Mouse (Mus musculus) cerebellum, adult (tissue): Measurements from ENCODE around the gene Map2k7.
"Not testable (repeated sequence)": the region's sequence is repeated elsewhere in the genome, so short reads cannot be mapped to it uniquely, and the experiment has no call there.

Source experiments
- ATAC-seq: cut with Nextera tagmentation; 2 replicates; pipeline ENCODE4 v1.9.2; 2017; ENCODE audit warnings: mild to moderate bottlenecking, moderate library complexity, mixed read lengths; ENCODE audit not compliant: insufficient number of reproducible peaks, low FRiP score, low TSS enrichment

Map2k7 gene

GRCm38 (mm10) chr8:4222059-4222458 lies 16.5 kb upstream of the Map2k7 start:
- no peak for ATAC-seq

- ATAC-seq, result no peak
These were observed 12.2 kb upstream of the Map2k7 start for GRCm38 (mm10) chr8:4226323-4226722.

GRCm38 (mm10) chr8:4226739-4227347 lies 11.7 kb upstream of the Map2k7 start, which contains the start of gene Lrrc8e:
Gene Lrrc8e (plus strand): TSS chr8:4226827.
- no peak; the same call in 1 of the 2 replicates for ATAC-seq

GRCm38 (mm10) chr8:4227919-4228318 lies 10.6 kb upstream of the Map2k7 start:
- no peak for ATAC-seq

GRCm38 (mm10) chr8:4229784-4230183 lies 8.8 kb upstream of the Map2k7 start:
- ATAC-seq, result no peak

GRCm38 (mm10) chr8:4230612-4231351 lies 7.8 kb upstream of the Map2k7 start:
- no peak for ATAC-seq

GRCm38 (mm10) chr8:4237814-4238433 lies 616 bp upstream of the Map2k7 start:
- peak; percentile 0; the same call in 1 of the 2 replicates for ATAC-seq

- ATAC-seq, result no peak
These were observed 802 bp downstream of the Map2k7 start for GRCm38 (mm10) chr8:4239193-4239890.

- ATAC-seq, result no peak
These were observed 6.5 kb downstream of the Map2k7 start for GRCm38 (mm10) chr8:4245061-4245460.

GRCm38 (mm10) chr8:4245737-4246136 lies 7.2 kb downstream of the Map2k7 start:
- no peak for ATAC-seq

- ATAC-seq, result no peak
These were observed 8.7 kb downstream of the Map2k7 start for GRCm38 (mm10) chr8:4247241-4247640.

GRCm38 (mm10) chr8:4247951-4248540 lies 9.5 kb downstream of the Map2k7 start, which contains the start of gene Tgfbr3l:
Gene Tgfbr3l (plus strand): TSS chr8:4248214.
- no peak for ATAC-seq

GRCm38 (mm10) chr8:4249213-4249612 lies 10.7 kb downstream of the Map2k7 start:
- ATAC-seq, result no peak

- peak; percentile 49 for ATAC-seq
These were observed 11.9 kb downstream of the Map2k7 start for GRCm38 (mm10) chr8:4250306-4250970.

GRCm38 (mm10) chr8:4252116-4252760 lies 13.7 kb downstream of the Map2k7 start:
- ATAC-seq, result no peak

GRCm38 (mm10) chr8:4252934-4253841 lies 14.6 kb downstream of the Map2k7 start, which contains the start of gene Snapc2:
Gene Snapc2 (plus strand): TSS chr8:4253080.
- peak; percentile 65 for ATAC-seq

GRCm38 (mm10) chr8:4254001-4254400 lies 15.5 kb downstream of the Map2k7 start:
- no peak for ATAC-seq

GRCm38 (mm10) chr8:4255471-4255870 lies 16.9 kb downstream of the Map2k7 start:
- not testable (repeated sequence) for ATAC-seq
